Mouse (Mus musculus) CD4-positive, CD25-positive, alpha-beta regulatory T cell, adult 4 months (primary cell): ENCODE measurements around the gene Zbtb6. TPM values are rescaled to one million over a fixed set of nuclear protein-coding genes. Genes with fewer than 3 reads are reported as not detected.

ENCODE experiments used
- polyA plus RNA-seq, 2 experiments: library from polyadenylated mRNA; unstranded; fragments of 100-300 nt; shearing (Covaris generic); gene quantifications; one replicate each; pipeline ENCODE4 v1.2.1; 2017

Zbtb6 gene
- polyA plus RNA-seq, 2 experiments from 2014 or later: 5.2 to 5.3 TPM

Other genes starting within 250 kb of the Zbtb6 start
- not detected for gene Olfr366, start 231.6 kb downstream of the Zbtb6 start, polyA plus RNA-seq
- not detected for gene Olfr368, start 116.7 kb downstream of the Zbtb6 start, polyA plus RNA-seq
- 10 to 100 TPM; 25.3 to 30.9 TPM for gene Pdcl, start 83.8 kb downstream of the Zbtb6 start, polyA plus RNA-seq
- gene Rc3h2, start 20.3 kb downstream of the Zbtb6 start, polyA plus RNA-seq: 10 to 100 TPM; 24.3 to 27.3 TPM
- gene Zbtb26, start within 50 bp of the Zbtb6 start, polyA plus RNA-seq: 1 to 10 TPM; 4.1 to 4.3 TPM
- gene Rabgap1, start 108 bp upstream of the Zbtb6 start, polyA plus RNA-seq: 10 to 100 TPM; 42.1 to 56.4 TPM
- gene Gpr21, start 73.2 kb upstream of the Zbtb6 start, polyA plus RNA-seq: 1 to 10 TPM in 1 of 2 experiments, under 1 TPM in 1; 0.90 to 1.1 TPM